Mouse (Mus musculus) C2C12 (cell line): ENCODE results near the gene Rpl18.

Experiments
- CTCF ChIP-seq: IDR thresholded peaks from one replicate; pipeline ENCODE4 v1.5.1; 2011; ENCODE audit not compliant: control insufficient read depth, insufficient read depth, insufficient read length
- MAX ChIP-seq: IDR thresholded peaks from one replicate; pipeline ENCODE4 v1.6.1; 2011; ENCODE audit warnings: mild to moderate bottlenecking, control low read depth
- MYOD1 ChIP-seq: IDR thresholded peaks from one replicate; pipeline ENCODE4 v1.6.1; 2011; ENCODE audit warnings: low read depth; ENCODE audit not compliant: control insufficient read depth, insufficient read length
- USF1 ChIP-seq: IDR thresholded peaks from one replicate; pipeline ENCODE4 v1.6.1; 2011; ENCODE audit warnings: low read depth, mild to moderate bottlenecking, control low read depth, moderate library complexity

DNA sequence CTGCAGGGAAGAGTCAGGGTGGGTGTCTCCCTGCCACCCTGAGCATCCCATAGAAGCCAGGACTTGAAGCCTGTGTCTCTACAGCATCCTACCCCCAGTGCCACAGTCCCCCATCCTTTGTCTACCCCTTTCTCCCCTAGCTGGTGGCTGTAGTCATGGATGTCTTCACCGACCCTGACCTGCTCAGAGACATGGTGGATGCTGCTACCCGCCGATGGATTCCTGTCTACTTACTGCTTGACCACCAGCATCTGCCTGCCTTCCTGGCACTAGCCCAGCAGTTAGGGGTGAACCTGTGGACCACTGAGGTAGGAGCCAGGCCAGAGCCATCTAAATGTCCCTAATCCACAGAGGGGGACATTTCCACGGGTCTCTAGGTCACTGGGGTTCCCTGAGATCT, 8.0 kb downstream of the Rpl18 start:
- TF ChIP-seq USF1 (no peak), CTCF (no peak), MYOD1 (no peak), MAX (no peak)
